Mouse (Mus musculus) limb, embryonic 12.5 days (tissue): Measurements from ENCODE around the gene Gm15080. TPM values are rescaled to one million over a fixed set of nuclear protein-coding genes. Genes with fewer than 3 reads are reported as not detected.
"Not testable (repeated sequence)": the region's sequence is repeated elsewhere in the genome, so short reads cannot be mapped to it uniquely, and the experiment has no call there.

Experiments
- ATAC-seq: fragments of 200-750 bp; cut with Nextera tagmentation; 2 replicates; pipeline ENCODE4 v1.8.0; 2017; ENCODE audit warnings: low read depth, moderate TSS enrichment; ENCODE audit not compliant: insufficient number of reproducible peaks, insufficient read depth, low FRiP score, low TSS enrichment
- H3K27ac ChIP-seq: fragments of 300-500 bp; sonication (generic); 2 replicates; pipeline ENCODE4 v1.5.1; 2016; ENCODE audit warnings: mild to moderate bottlenecking, moderate library complexity
- H3K27me3 ChIP-seq: fragments of 300-500 bp; sonication (generic); 2 replicates; pipeline ENCODE4 v1.6.1; 2016; ENCODE audit warnings: mild to moderate bottlenecking, moderate library complexity
- H3K36me3 ChIP-seq: fragments of 300-500 bp; sonication (generic); 2 replicates; pipeline ENCODE4 v1.6.1; 2016; ENCODE audit warnings: mild to moderate bottlenecking, moderate library complexity
- H3K4me1 ChIP-seq: fragments of 300-500 bp; sonication (generic); replicated peaks from 2 replicates; pipeline ENCODE4 v1.6.1; 2016
- H3K4me2 ChIP-seq: fragments of 300-500 bp; sonication (generic); 2 replicates; pipeline ENCODE4 v1.6.1; 2016; ENCODE audit warnings: mild to moderate bottlenecking, moderate library complexity
- H3K4me3 ChIP-seq: fragments of 300-500 bp; sonication (generic); replicated peaks from 2 replicates; pipeline ENCODE4 v1.5.1; 2016; ENCODE audit warnings: mild to moderate bottlenecking
- H3K9ac ChIP-seq: fragments of 300-500 bp; sonication (generic); replicated peaks from 2 replicates; pipeline ENCODE4 v1.6.1; 2016; ENCODE audit warnings: mild to moderate bottlenecking, moderate library complexity
- H3K9me3 ChIP-seq: fragments of 300-500 bp; sonication (generic); 2 replicates; pipeline ENCODE4 v1.6.1; 2016; ENCODE audit warnings: mild to moderate bottlenecking, moderate library complexity
- WGBS: fragments of 180-500 bp; shearing (Covaris S2); methylation state at CpG from one replicate; pipeline ENCODE4 v1.1.7; 2016; 5-methylcytosine and 5-hydroxymethylcytosine counted together
- polyA plus RNA-seq: library from polyadenylated mRNA; unstranded; fragments of >200 nt; fragmentation: Nextera tagmentation; extraction: Ambion mirVana; gene quantifications from 2 replicates; pipeline ENCODE4 v1.2.1, GENCODE M21; 2016

Gene Gm15080
- polyA plus RNA-seq = not detected in 2 replicates

DNA sequence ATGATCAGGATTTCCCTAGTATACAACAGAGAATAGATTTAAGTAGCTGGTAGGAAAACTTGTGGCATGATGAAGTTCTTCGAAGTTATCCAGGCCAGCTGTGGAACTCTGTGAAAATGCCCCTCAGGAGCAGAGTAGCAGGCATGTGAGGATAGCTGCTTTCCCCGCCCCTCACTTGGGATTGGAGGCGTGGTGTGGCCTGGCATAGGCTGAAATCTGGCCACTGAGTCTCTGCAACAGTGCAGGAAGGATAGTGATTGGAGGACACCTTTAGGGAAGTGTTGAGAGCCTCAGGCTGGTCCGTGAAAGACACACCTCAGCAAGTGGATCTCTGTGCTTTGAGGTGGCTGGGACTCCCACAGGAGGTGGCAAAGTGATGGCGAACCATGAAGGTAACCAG lies at the start of gene Gm15080:
Gene Gm15080 (plus strand): TSS at position 301 of the 400 bp plus-strand sequence.
- ATAC-seq, H3K36me3 ChIP-seq, H3K9me3 ChIP-seq, H3K27ac ChIP-seq, H3K27me3 ChIP-seq, H3K4me2 ChIP-seq, H3K4me1 ChIP-seq, H3K9ac ChIP-seq, H3K4me3 ChIP-seq: not testable (repeated sequence)
- 100% methylated on average over 1 of the region's 5 CpGs for WGBS

Other genes starting within 250 kb of the Gm15080 start
- not detected in 2 replicates for gene Gm15128, start 227.0 kb upstream of the Gm15080 start, polyA plus RNA-seq
- not detected in 2 replicates for gene Gm15107, start 187.7 kb downstream of the Gm15080 start, polyA plus RNA-seq